ENCODE assay signal across 25 mouse cellular contexts in the genomic region with DNA sequence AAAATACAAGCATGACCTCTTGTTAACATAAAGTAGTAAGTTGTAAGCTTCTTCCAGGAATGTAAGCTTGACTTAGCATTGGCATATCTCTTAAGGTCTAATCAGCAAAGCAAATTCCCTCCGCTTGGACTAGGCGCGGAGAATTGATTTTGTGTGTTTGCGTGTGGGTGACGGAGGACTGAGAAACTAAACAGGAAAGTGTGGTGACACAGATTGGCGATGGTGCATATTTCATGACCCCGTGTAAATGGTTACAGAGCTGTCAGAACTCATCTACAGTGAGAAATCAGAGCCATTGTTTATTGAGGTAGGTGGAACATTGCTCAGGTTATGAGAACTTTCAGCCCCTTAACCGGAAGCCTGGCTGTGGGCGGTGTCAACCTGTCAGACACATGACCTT.
A peak's percentile ranks its signal among the peaks of the same experiment; 100 is the strongest.
DNase-seq lines count a peak whose midpoint lies in the region; ATAC-seq and TF ChIP-seq lines count a peak whose summit lies in the region.
"Had no signal": no experiment of that assay in that cellular context is flagged by ENCODE, and none has a peak within 500 bp of the region (broad histone marks: within the 10 kb centered on the region; RNA-seq: fewer than 3 reads in every experiment).

No protein-coding gene starts in this region.

- H3K9ac ChIP-seq in embryonic facial prominence, embryonic 11.5 days (replicated peaks; ENCODE audit: low read length) = no peak overlapping the region
- no peak overlapping the region for H3K9ac ChIP-seq in liver, postnatal 0 days (replicated peaks)
- no peak overlapping the region for H3K9ac ChIP-seq in stomach, postnatal 0 days (ENCODE audit: low read length)
- H3K9ac ChIP-seq: embryonic facial prominence, embryonic 13.5 days; forebrain, embryonic 12.5 days; forebrain, embryonic 15.5 days; heart, embryonic 12.5 days; heart, embryonic 15.5 days; hindbrain, embryonic 14.5 days had no signal

- H3K9me3 ChIP-seq in embryonic facial prominence, embryonic 11.5 days (replicated peaks; ENCODE audit: control insufficient read depth, low read length) = no peaks in the 10 kb centered on the region
- H3K9me3 ChIP-seq in embryonic facial prominence, embryonic 10.5 days = no peaks in the 10 kb centered on the region
- no peaks in the 10 kb centered on the region for H3K9me3 ChIP-seq in liver, postnatal 0 days (ENCODE audit: low read length)
- H3K9me3 ChIP-seq in stomach, postnatal 0 days (ENCODE audit: control insufficient read depth, low read length) = no peaks in the 10 kb centered on the region
- H3K9me3 ChIP-seq: embryonic facial prominence, embryonic 13.5 days; forebrain, embryonic 12.5 days; forebrain, embryonic 15.5 days; heart, embryonic 15.5 days had no signal

- no peaks in the 10 kb centered on the region for H3K36me3 ChIP-seq in embryonic facial prominence, embryonic 11.5 days (replicated peaks; ENCODE audit: control insufficient read depth, insufficient read depth, low read depth, low read length)
- H3K36me3 ChIP-seq in embryonic facial prominence, embryonic 10.5 days (replicated peaks) = no peaks in the 10 kb centered on the region
- H3K36me3 ChIP-seq in liver, postnatal 0 days (replicated peaks; ENCODE audit: insufficient read depth, low read length) = no peaks in the 10 kb centered on the region
- no peaks in the 10 kb centered on the region for H3K36me3 ChIP-seq in stomach, postnatal 0 days (ENCODE audit: control insufficient read depth, insufficient read depth, low read length)
- H3K36me3 ChIP-seq: embryonic facial prominence, embryonic 13.5 days; forebrain, embryonic 12.5 days; forebrain, embryonic 15.5 days; heart, embryonic 12.5 days; heart, embryonic 15.5 days; hindbrain, embryonic 10.5 days had no signal

- TF ChIP-seq EP300 in liver, postnatal 0 days (IDR thresholded peaks at IDR 0.05; ENCODE audit: low read depth) = no peak
- no peak for TF ChIP-seq EP300 in stomach, postnatal 0 days (optimal IDR thresholded peaks at IDR 0.05)

- ATAC-seq in embryonic facial prominence, embryonic 11.5 days (replicated peaks; ENCODE audit: insufficient number of reproducible peaks, low FRiP score, low TSS enrichment, low read depth) = no peak
- peak; percentile 65 for ATAC-seq in liver, postnatal 0 days
- no peak for ATAC-seq in stomach, postnatal 0 days (ENCODE audit: low FRiP score, low TSS enrichment)
- ATAC-seq: CD4-positive, CD25-positive, alpha-beta regulatory T cell, adult 4 months; forebrain, embryonic 15.5 days had no signal

- no peak overlapping the region for H3K27ac ChIP-seq in embryonic facial prominence, embryonic 11.5 days (replicated peaks; ENCODE audit: low read depth, low read length)
- H3K27ac ChIP-seq in embryonic facial prominence, embryonic 10.5 days (replicated peaks) = no peak overlapping the region
- H3K27ac ChIP-seq in liver, postnatal 0 days (ENCODE audit: low read depth) = no peak overlapping the region
- H3K27ac ChIP-seq in stomach, postnatal 0 days (replicated peaks) = no peak overlapping the region
- H3K27ac ChIP-seq: embryonic facial prominence, embryonic 13.5 days; forebrain, embryonic 12.5 days; forebrain, embryonic 15.5 days; heart, embryonic 15.5 days; hindbrain, embryonic 10.5 days; hindbrain, embryonic 14.5 days had no signal

- no peak for TF ChIP-seq CTCF in liver, postnatal 0 days (IDR thresholded peaks at IDR 0.05; ENCODE audit: low read depth)
- no peak for TF ChIP-seq CTCF in stomach, postnatal 0 days (IDR thresholded peaks at IDR 0.05; ENCODE audit: low read depth)

- no peak overlapping the region for H3K4me3 ChIP-seq in embryonic facial prominence, embryonic 11.5 days (ENCODE audit: low read depth, low read length)
- no peak overlapping the region for H3K4me3 ChIP-seq in embryonic facial prominence, embryonic 10.5 days
- no peak overlapping the region for H3K4me3 ChIP-seq in liver, postnatal 0 days (ENCODE audit: low read depth, low read length)
- H3K4me3 ChIP-seq in stomach, postnatal 0 days (ENCODE audit: low read depth, low read length) = no peak overlapping the region
- H3K4me3 ChIP-seq: embryonic facial prominence, embryonic 13.5 days; erythroblast, embryonic 14.5 days; forebrain, embryonic 12.5 days; forebrain, embryonic 15.5 days; heart, embryonic 12.5 days; heart, embryonic 15.5 days; hindbrain, embryonic 10.5 days had no signal

- no peaks in the 10 kb centered on the region for H3K4me1 ChIP-seq in embryonic facial prominence, embryonic 11.5 days (ENCODE audit: control insufficient read depth, insufficient read depth, low read length)
- H3K4me1 ChIP-seq in embryonic facial prominence, embryonic 10.5 days = no peaks in the 10 kb centered on the region
- peaks cover 7% of the 10 kb centered on the region; the same call in 1 of the 2 replicates for H3K4me1 ChIP-seq in liver, postnatal 0 days (ENCODE audit: insufficient read depth)
- H3K4me1 ChIP-seq in stomach, postnatal 0 days (replicated peaks; ENCODE audit: control insufficient read depth, insufficient read depth) = no peaks in the 10 kb centered on the region
- H3K4me1 ChIP-seq: forebrain, embryonic 12.5 days; forebrain, embryonic 15.5 days; heart, embryonic 12.5 days; hindbrain, embryonic 10.5 days had no signal

- no peaks in the 10 kb centered on the region for H3K27me3 ChIP-seq in embryonic facial prominence, embryonic 11.5 days (ENCODE audit: control insufficient read depth, insufficient read depth, low read length)
- H3K27me3 ChIP-seq in embryonic facial prominence, embryonic 10.5 days (replicated peaks; ENCODE audit: low read depth, poor library complexity, severe bottlenecking) = no peaks in the 10 kb centered on the region
- H3K27me3 ChIP-seq in liver, postnatal 0 days (ENCODE audit: insufficient read depth, low read length) = no peaks in the 10 kb centered on the region
- H3K27me3 ChIP-seq in stomach, postnatal 0 days (ENCODE audit: control insufficient read depth, insufficient read depth, low read length) = no peaks in the 10 kb centered on the region
- H3K27me3 ChIP-seq: embryonic facial prominence, embryonic 13.5 days; forebrain, embryonic 12.5 days; forebrain, embryonic 15.5 days; heart, embryonic 12.5 days; heart, embryonic 15.5 days had no signal

- 81% methylated on average over 9 of the region's 9 CpGs for WGBS in embryonic facial prominence, embryonic 11.5 days
- WGBS in embryonic facial prominence, embryonic 10.5 days = 86% methylated on average over 9 of the region's 9 CpGs
- WGBS in liver, postnatal 0 days (ENCODE audit: insufficient replicate concordance) = 64% methylated on average over 9 of the region's 9 CpGs
- WGBS in stomach, postnatal 0 days = 58% methylated on average over 9 of the region's 9 CpGs

- peak; percentile 17 for DNase-seq in embryonic facial prominence, embryonic 11.5 days (ENCODE audit: low spot score)
- DNase-seq in embryonic facial prominence, embryonic 10.5 days (ENCODE audit: low spot score) = no peak
- DNase-seq in liver, postnatal 0 days = no peak
- no peak for DNase-seq in liver
- peak; percentile 13 for DNase-seq in mesoderm, embryonic 11.5 days (ENCODE audit: low read depth, low spot score)
- peak; percentile 16 for DNase-seq in stomach, postnatal 0 days (ENCODE audit: low spot score)
- DNase-seq: adrenal gland, adult 8-10 months; adrenal gland, postnatal 25 days; cerebellum, adult 11-12 months; cerebellum, adult 8-10 months; cerebellum, postnatal 10 days; cerebellum, postnatal 36 days; gastrocnemius, postnatal 25 days; heart, adult 18-20 months; heart, postnatal 10 days; heart, postnatal 36 days had no signal

- no peak overlapping the region for H3K4me2 ChIP-seq in embryonic facial prominence, embryonic 11.5 days (ENCODE audit: low read depth, low read length)
- no peak overlapping the region for H3K4me2 ChIP-seq in liver, postnatal 0 days (ENCODE audit: low read depth, low read length)
- no peak overlapping the region for H3K4me2 ChIP-seq in stomach, postnatal 0 days (replicated peaks; ENCODE audit: low read depth)
- H3K4me2 ChIP-seq: embryonic facial prominence, embryonic 13.5 days; forebrain, embryonic 12.5 days; forebrain, embryonic 15.5 days; heart, embryonic 12.5 days; heart, embryonic 15.5 days; hindbrain, embryonic 14.5 days had no signal

Comparison
In these comparisons a context has a peak if more than half of its experiments do, and no peak if none do; other contexts are left out.
1. DNase-seq: peak in embryonic facial prominence, embryonic 11.5 days (single experiment), mesoderm, embryonic 11.5 days (single experiment) and stomach, postnatal 0 days (single experiment); none in embryonic facial prominence, embryonic 10.5 days (single experiment), liver, postnatal 0 days (single experiment) and liver (single experiment).